Mouse (Mus musculus): ENCODE data around the gene Pabpn1l. TPM values are rescaled to one million over a fixed set of nuclear protein-coding genes. Genes with fewer than 3 reads are reported as not detected.
"Not testable (repeated sequence)": the region's sequence is repeated elsewhere in the genome, so short reads cannot be mapped to it uniquely, and the experiment has no call there.

Pabpn1l gene
- total and polyA plus RNA-seq, 3 experiments: 0.11 TPM; not detected in 2

DNA sequence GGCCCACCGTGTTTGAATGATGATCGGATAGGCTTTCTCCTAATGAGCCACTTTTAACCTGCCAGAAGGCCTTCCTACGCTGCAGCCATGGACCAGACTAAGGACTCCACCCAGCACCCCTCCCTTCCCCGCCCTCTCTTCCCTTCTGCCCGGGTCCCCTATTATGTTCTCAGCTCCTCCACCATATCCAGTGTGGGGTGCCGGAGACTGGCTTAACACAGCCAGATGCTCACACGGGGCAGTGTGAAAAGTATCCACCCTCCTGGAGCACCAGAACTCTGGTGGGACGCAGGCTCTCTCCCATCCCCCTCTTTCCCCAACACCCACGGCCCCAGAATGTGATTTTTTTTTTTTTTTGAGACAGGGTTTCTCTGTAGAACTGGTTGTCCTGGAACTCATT lies 49.0 kb downstream of the Pabpn1l start:
- ATAC-seq (ENCODE audit: extremely low read depth, insufficient number of reproducible peaks, low FRiP score, poor library complexity, severe bottlenecking) (no peak), DNase-seq (ENCODE audit: low spot score) (no peak)
- TF ChIP-seq GATA2 (IDR thresholded peaks at IDR 0.05; ENCODE audit: borderline replicate concordance, low read depth, low read length) (no peak), TAL1 (conservative IDR thresholded peaks at IDR 0.05; ENCODE audit: low read depth, low read length) (no peak), POLR2AphosphoS5 (IDR thresholded peaks at IDR 0.05; ENCODE audit: insufficient replicate concordance, low read depth, low read length) (no peak), GATA1 (IDR thresholded peaks at IDR 0.05; ENCODE audit: borderline replicate concordance, low read length) (no peak), CTCF (IDR thresholded peaks at IDR 0.05; ENCODE audit: low read depth, low read length) (no peak)
- Histone ChIP-seq H3K4me1 (ENCODE audit: insufficient read depth, low read depth, low read length) (peaks cover 89% of the 10 kb centered on the region), H3K4me3 (ENCODE audit: low read depth, low read length) (no peak overlapping the region), H3K9me3 (replicated peaks) (no peaks in the 10 kb centered on the region), H3K36me3 (replicated peaks) (peaks cover 73% of the 10 kb centered on the region), H3K27me3 (ENCODE audit: insufficient read depth, low read length) (peaks cover 3% of the 10 kb centered on the region; the same call in 1 of the 2 replicates)

DNA sequence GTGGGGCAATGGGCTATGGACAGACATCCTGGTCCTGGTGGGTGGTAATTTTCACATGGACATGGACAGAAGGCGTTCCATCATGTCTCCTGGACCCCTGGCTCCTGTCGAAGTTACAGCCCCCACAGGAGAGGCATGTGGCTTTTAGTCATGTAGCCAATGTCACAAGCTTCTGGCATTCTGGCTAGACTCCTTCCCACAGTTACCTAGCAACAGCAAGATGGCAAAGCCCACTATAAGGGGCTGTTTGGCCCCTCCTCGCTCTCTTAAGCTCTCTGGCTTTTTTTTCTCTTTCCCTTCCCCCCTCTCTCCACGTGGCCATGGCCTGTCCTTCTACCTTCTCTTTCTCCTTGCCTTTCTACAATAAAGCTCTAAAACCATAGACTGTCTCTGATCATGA lies 49.4 kb downstream of the Pabpn1l start:
- not testable (repeated sequence) for ATAC-seq (ENCODE audit: extremely low read depth, insufficient number of reproducible peaks, low FRiP score, poor library complexity, severe bottlenecking); H3K4me3 ChIP-seq (ENCODE audit: low read depth, low read length); DNase-seq (ENCODE audit: low spot score); H3K27me3 ChIP-seq (ENCODE audit: insufficient read depth, low read length); H3K9me3 ChIP-seq (replicated peaks)
- Histone ChIP-seq H3K4me1 (ENCODE audit: insufficient read depth, low read depth, low read length) (peaks cover 89% of the 10 kb centered on the region), H3K36me3 (replicated peaks) (peaks cover 70% of the 10 kb centered on the region)

DNA sequence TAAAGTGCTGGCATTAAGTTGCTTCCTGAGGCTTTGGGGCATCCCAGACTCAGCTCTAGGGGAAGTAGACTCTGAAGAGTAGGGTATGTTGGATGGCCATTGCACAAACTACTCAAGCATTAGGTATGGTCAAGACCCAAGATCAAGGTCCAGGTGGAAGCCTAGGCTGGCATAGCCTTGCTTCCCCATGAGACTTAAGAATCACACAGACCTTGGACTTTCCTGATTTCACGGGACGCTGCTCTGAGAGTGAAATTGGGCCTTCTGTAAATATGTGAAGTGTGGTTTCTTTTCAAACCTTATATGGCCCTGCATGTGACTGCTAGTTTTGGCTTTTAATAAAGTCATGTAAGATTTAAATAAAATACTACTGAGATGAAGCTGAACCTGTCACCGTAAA lies 49.8 kb downstream of the Pabpn1l start:
- Histone ChIP-seq H3K36me3 (replicated peaks) (peaks cover 70% of the 10 kb centered on the region), H3K4me3 (ENCODE audit: low read depth, low read length) (no peak overlapping the region; the same call in 1 of the 2 replicates), H3K9me3 (replicated peaks) (no peaks in the 10 kb centered on the region), H3K4me1 (ENCODE audit: insufficient read depth, low read depth, low read length) (peaks cover 89% of the 10 kb centered on the region), H3K27me3 (ENCODE audit: insufficient read depth, low read length) (no peaks in the 10 kb centered on the region; the same call in 1 of the 2 replicates)
- TF ChIP-seq GATA2 (IDR thresholded peaks at IDR 0.05; ENCODE audit: borderline replicate concordance, low read depth, low read length) (no peak), TAL1 (conservative IDR thresholded peaks at IDR 0.05; ENCODE audit: low read depth, low read length) (no peak), GATA1 (IDR thresholded peaks at IDR 0.05; ENCODE audit: borderline replicate concordance, low read length) (no peak), CTCF (IDR thresholded peaks at IDR 0.05; ENCODE audit: low read depth, low read length) (no peak), POLR2AphosphoS5 (IDR thresholded peaks at IDR 0.05; ENCODE audit: insufficient replicate concordance, low read depth, low read length) (no peak)
- DNase-seq (ENCODE audit: low spot score) (no peak), ATAC-seq (ENCODE audit: extremely low read depth, insufficient number of reproducible peaks, low FRiP score, poor library complexity, severe bottlenecking) (no peak)

DNA sequence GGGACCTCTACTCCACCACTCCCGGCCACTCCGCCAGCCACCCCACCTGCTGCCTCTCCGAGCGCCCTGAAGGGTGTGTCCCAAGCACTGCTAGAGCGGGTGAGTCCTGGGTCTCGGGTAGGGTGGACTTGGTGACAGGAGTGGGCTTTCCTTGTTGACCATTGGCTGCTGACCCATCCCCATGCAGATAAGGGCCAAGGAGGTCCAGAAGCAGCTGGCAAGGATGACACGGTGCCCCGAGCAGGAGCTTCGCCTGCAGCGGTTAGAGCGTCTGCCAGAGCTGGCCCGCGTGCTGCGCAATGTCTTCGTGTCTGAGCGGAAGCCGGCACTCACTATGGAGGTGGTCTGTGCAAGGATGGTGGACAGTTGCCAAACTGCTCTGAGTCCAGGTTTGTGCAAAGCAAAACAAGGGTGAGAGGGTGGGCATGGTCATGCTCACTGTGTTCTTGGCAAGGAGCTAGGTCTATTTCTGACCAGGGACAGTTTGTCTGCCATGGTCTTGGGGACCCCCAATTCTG lies 50.7 kb downstream of the Pabpn1l start:
- H3K4me1 ChIP-seq (ENCODE audit: insufficient read depth, low read depth, low read length): peaks cover 89% of the 10 kb centered on the region
- peak overlapping the region; percentile 34; the same call in 1 of the 2 replicates for H3K4me3 ChIP-seq (ENCODE audit: low read depth, low read length)
- peaks cover 70% of the 10 kb centered on the region for H3K36me3 ChIP-seq (replicated peaks)
- no peaks in the 10 kb centered on the region for H3K9me3 ChIP-seq (replicated peaks)
- H3K27me3 ChIP-seq (ENCODE audit: insufficient read depth, low read length): no peaks in the 10 kb centered on the region; the same call in 1 of the 2 replicates
- TF ChIP-seq GATA2 (IDR thresholded peaks at IDR 0.05; ENCODE audit: borderline replicate concordance, low read depth, low read length) (no peak), GATA1 (IDR thresholded peaks at IDR 0.05; ENCODE audit: borderline replicate concordance, low read length) (no peak), POLR2AphosphoS5 (IDR thresholded peaks at IDR 0.05; ENCODE audit: insufficient replicate concordance, low read depth, low read length) (no peak), CTCF (IDR thresholded peaks at IDR 0.05; ENCODE audit: low read depth, low read length) (no peak), TAL1 (conservative IDR thresholded peaks at IDR 0.05; ENCODE audit: low read depth, low read length) (no peak)
- DNase-seq (ENCODE audit: low spot score) (no peak), ATAC-seq (ENCODE audit: extremely low read depth, insufficient number of reproducible peaks, low FRiP score, poor library complexity, severe bottlenecking) (no peak)

DNA sequence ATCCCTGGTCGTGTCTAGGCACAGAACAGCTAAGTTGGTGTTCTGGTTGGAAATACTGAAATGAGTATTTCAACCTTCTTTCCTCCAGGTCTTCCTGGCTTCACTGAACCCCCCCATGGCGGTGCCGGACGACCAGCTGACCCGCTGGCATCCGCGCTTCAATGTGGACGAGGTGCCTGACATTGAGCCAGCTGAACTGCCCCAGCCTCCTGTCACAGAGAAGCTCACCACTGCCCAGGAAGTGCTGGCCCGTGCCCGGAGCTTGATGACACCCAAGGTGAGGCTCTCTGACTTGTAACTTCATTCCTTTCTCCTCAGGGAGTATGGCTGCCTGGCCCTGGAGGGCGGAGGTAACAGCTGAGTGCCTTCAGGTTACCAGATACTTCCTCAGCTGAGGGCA lies 51.4 kb downstream of the Pabpn1l start:
- Histone ChIP-seq H3K4me1 (ENCODE audit: insufficient read depth, low read depth, low read length) (peaks cover 89% of the 10 kb centered on the region), H3K36me3 (replicated peaks) (peaks cover 70% of the 10 kb centered on the region), H3K9me3 (replicated peaks) (no peaks in the 10 kb centered on the region), H3K27me3 (ENCODE audit: insufficient read depth, low read length) (no peaks in the 10 kb centered on the region; the same call in 1 of the 2 replicates), H3K4me3 (ENCODE audit: low read depth, low read length) (peak overlapping the region; percentile 34; the same call in 1 of the 2 replicates)
- ATAC-seq (ENCODE audit: extremely low read depth, insufficient number of reproducible peaks, low FRiP score, poor library complexity, severe bottlenecking) (no peak), DNase-seq (ENCODE audit: low spot score) (no peak)
- TF ChIP-seq TAL1 (conservative IDR thresholded peaks at IDR 0.05; ENCODE audit: low read depth, low read length): no peak
- no peak for TF ChIP-seq CTCF (IDR thresholded peaks at IDR 0.05; ENCODE audit: low read depth, low read length)
- TF ChIP-seq GATA2 (IDR thresholded peaks at IDR 0.05; ENCODE audit: borderline replicate concordance, low read depth, low read length): no peak
- no peak for TF ChIP-seq GATA1 (IDR thresholded peaks at IDR 0.05; ENCODE audit: borderline replicate concordance, low read length)
- TF ChIP-seq POLR2AphosphoS5 (IDR thresholded peaks at IDR 0.05; ENCODE audit: insufficient replicate concordance, low read depth, low read length): no peak

DNA sequence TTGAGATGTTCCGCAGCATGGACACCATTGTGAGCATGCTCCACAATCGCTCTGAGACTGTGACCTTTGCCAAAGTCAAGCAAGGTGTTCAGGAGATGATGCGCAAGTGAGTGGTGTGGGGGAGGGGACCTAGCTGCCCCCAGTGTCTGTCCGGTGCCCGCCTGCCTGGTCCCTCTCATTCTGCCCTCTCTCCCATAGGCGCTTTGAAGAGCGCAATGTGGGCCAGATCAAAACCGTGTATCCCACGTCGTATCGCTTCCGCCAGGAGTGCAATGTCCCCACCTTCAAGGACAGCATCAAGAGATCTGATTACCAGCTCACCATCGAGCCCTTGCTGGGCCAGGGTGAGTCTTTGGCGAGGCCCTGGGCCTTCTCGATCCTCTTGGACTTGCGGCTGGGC lies 52.5 kb downstream of the Pabpn1l start:
- H3K4me3 ChIP-seq (ENCODE audit: low read depth, low read length): peak overlapping the region; percentile 92; the same call in 1 of the 2 replicates
- H3K4me1 ChIP-seq (ENCODE audit: insufficient read depth, low read depth, low read length): peaks cover 88% of the 10 kb centered on the region
- DNase-seq (ENCODE audit: low spot score) (no peak), ATAC-seq (ENCODE audit: extremely low read depth, insufficient number of reproducible peaks, low FRiP score, poor library complexity, severe bottlenecking) (no peak)
- TF ChIP-seq TAL1 (conservative IDR thresholded peaks at IDR 0.05; ENCODE audit: low read depth, low read length) (no peak), CTCF (IDR thresholded peaks at IDR 0.05; ENCODE audit: low read depth, low read length) (no peak), POLR2AphosphoS5 (IDR thresholded peaks at IDR 0.05; ENCODE audit: insufficient replicate concordance, low read depth, low read length) (no peak), GATA2 (IDR thresholded peaks at IDR 0.05; ENCODE audit: borderline replicate concordance, low read depth, low read length) (no peak), GATA1 (IDR thresholded peaks at IDR 0.05; ENCODE audit: borderline replicate concordance, low read length) (no peak)
- H3K36me3 ChIP-seq (replicated peaks): peaks cover 72% of the 10 kb centered on the region
- H3K9me3 ChIP-seq (replicated peaks): no peaks in the 10 kb centered on the region
- H3K27me3 ChIP-seq (ENCODE audit: insufficient read depth, low read length): no peaks in the 10 kb centered on the region; the same call in 1 of the 2 replicates

Other genes starting within 250 kb of the Pabpn1l start
- gene Zc3h18, start 246.1 kb downstream of the Pabpn1l start, total RNA-seq (2014; fragmentation: Nextera tagmentation): 40.3 and 45.8 TPM in 2 replicates
- gene Zc3h18, start 246.1 kb downstream of the Pabpn1l start, total RNA-seq (2017): 52.7 and 58.4 TPM in 2 replicates
- 134 and 143 TPM in 2 replicates for gene Zc3h18, start 246.1 kb downstream of the Pabpn1l start, polyA plus RNA-seq (2012)
- not detected in 2 replicates for gene Il17c, start 200.7 kb downstream of the Pabpn1l start, total RNA-seq (2014; fragmentation: Nextera tagmentation)
- gene Il17c, start 200.7 kb downstream of the Pabpn1l start, total RNA-seq (2017): not detected in 2 replicates
- not detected in 2 replicates for gene Il17c, start 200.7 kb downstream of the Pabpn1l start, polyA plus RNA-seq (2012)
- gene Cyba, start 189.8 kb downstream of the Pabpn1l start, total RNA-seq (2014; fragmentation: Nextera tagmentation): 93.6 and 103 TPM in 2 replicates
- gene Cyba, start 189.8 kb downstream of the Pabpn1l start, total RNA-seq (2017): 57.2 and 69.2 TPM in 2 replicates
- 368 and 426 TPM in 2 replicates for gene Cyba, start 189.8 kb downstream of the Pabpn1l start, polyA plus RNA-seq (2012)
- 3.1 and 4.5 TPM in 2 replicates for gene Mvd, start 179.3 kb downstream of the Pabpn1l start, total RNA-seq (2014; fragmentation: Nextera tagmentation)
- gene Mvd, start 179.3 kb downstream of the Pabpn1l start, total RNA-seq (2017): 33.3 and 38.6 TPM in 2 replicates
- gene Mvd, start 179.3 kb downstream of the Pabpn1l start, polyA plus RNA-seq (2012): 25.8 and 26.4 TPM in 2 replicates
- not detected in 2 replicates for gene Snai3, start 162.0 kb downstream of the Pabpn1l start, total RNA-seq (2014; fragmentation: Nextera tagmentation)
- not detected in 2 replicates for gene Snai3, start 162.0 kb downstream of the Pabpn1l start, total RNA-seq (2017)
- gene Snai3, start 162.0 kb downstream of the Pabpn1l start, polyA plus RNA-seq (2012): not detected in 2 replicates
- gene Rnf166, start 146.7 kb downstream of the Pabpn1l start, total RNA-seq (2014; fragmentation: Nextera tagmentation): 28.0 and 45.3 TPM in 2 replicates
- 18.6 and 29.4 TPM in 2 replicates for gene Rnf166, start 146.7 kb downstream of the Pabpn1l start, total RNA-seq (2017)
- gene Rnf166, start 146.7 kb downstream of the Pabpn1l start, polyA plus RNA-seq (2012): 29.5 and 33.3 TPM in 2 replicates
- gene Ctu2, start 146.6 kb downstream of the Pabpn1l start, total RNA-seq (2014; fragmentation: Nextera tagmentation): 10.9 and 18.3 TPM in 2 replicates
- 8.8 and 10.9 TPM in 2 replicates for gene Ctu2, start 146.6 kb downstream of the Pabpn1l start, total RNA-seq (2017)
- 19.4 and 25.7 TPM in 2 replicates for gene Ctu2, start 146.6 kb downstream of the Pabpn1l start, polyA plus RNA-seq (2012)
- gene Piezo1, start 71.4 kb downstream of the Pabpn1l start, total RNA-seq (2014; fragmentation: Nextera tagmentation): 77.0 and 95.3 TPM in 2 replicates
- gene Piezo1, start 71.4 kb downstream of the Pabpn1l start, total RNA-seq (2017): 24.9 and 26.0 TPM in 2 replicates
- 69.6 and 79.4 TPM in 2 replicates for gene Piezo1, start 71.4 kb downstream of the Pabpn1l start, polyA plus RNA-seq (2012)
- 70.8 and 71.7 TPM in 2 replicates for gene Cdt1, start 54.7 kb downstream of the Pabpn1l start, total RNA-seq (2014; fragmentation: Nextera tagmentation)
- gene Cdt1, start 54.7 kb downstream of the Pabpn1l start, total RNA-seq (2017): 46.9 and 49.9 TPM in 2 replicates
- 375 and 441 TPM in 2 replicates for gene Cdt1, start 54.7 kb downstream of the Pabpn1l start, polyA plus RNA-seq (2012)
- gene Aprt, start 45.8 kb downstream of the Pabpn1l start, total RNA-seq (2014; fragmentation: Nextera tagmentation): 110 and 112 TPM in 2 replicates
- gene Aprt, start 45.8 kb downstream of the Pabpn1l start, total RNA-seq (2017): 100.0 and 146 TPM in 2 replicates
- 207 and 389 TPM in 2 replicates for gene Aprt, start 45.8 kb downstream of the Pabpn1l start, polyA plus RNA-seq (2012)
- gene Galns, start 11.3 kb downstream of the Pabpn1l start, total RNA-seq (2014; fragmentation: Nextera tagmentation): 5.0 and 6.0 TPM in 2 replicates
- 7.6 and 7.9 TPM in 2 replicates for gene Galns, start 11.3 kb downstream of the Pabpn1l start, total RNA-seq (2017)
- 2.9 and 3.0 TPM in 2 replicates for gene Galns, start 11.3 kb downstream of the Pabpn1l start, polyA plus RNA-seq (2012)
- 19.5 and 31.8 TPM in 2 replicates for gene Trappc2l, start 11.1 kb downstream of the Pabpn1l start, total RNA-seq (2014; fragmentation: Nextera tagmentation)
- gene Trappc2l, start 11.1 kb downstream of the Pabpn1l start, total RNA-seq (2017): 32.2 and 40.4 TPM in 2 replicates
- gene Trappc2l, start 11.1 kb downstream of the Pabpn1l start, polyA plus RNA-seq (2012): 0.43 and 0.75 TPM in 2 replicates
- gene Cbfa2t3, start 76.4 kb upstream of the Pabpn1l start, total RNA-seq (2014; fragmentation: Nextera tagmentation): 99.0 and 106 TPM in 2 replicates
- gene Cbfa2t3, start 76.4 kb upstream of the Pabpn1l start, total RNA-seq (2017): 18.8 and 19.9 TPM in 2 replicates
- 287 TPM in 2 replicates for gene Cbfa2t3, start 76.4 kb upstream of the Pabpn1l start, polyA plus RNA-seq (2012)
- not detected in 2 replicates for gene Acsf3, start 152.7 kb upstream of the Pabpn1l start, total RNA-seq (2014; fragmentation: Nextera tagmentation)
- 0.41 and 0.49 TPM in 2 replicates for gene Acsf3, start 152.7 kb upstream of the Pabpn1l start, total RNA-seq (2017)
- 0.63 and 0.74 TPM in 2 replicates for gene Acsf3, start 152.7 kb upstream of the Pabpn1l start, polyA plus RNA-seq (2012)
- not detected in 2 replicates for gene Cdh15, start 225.2 kb upstream of the Pabpn1l start, total RNA-seq (2014; fragmentation: Nextera tagmentation)
- gene Cdh15, start 225.2 kb upstream of the Pabpn1l start, total RNA-seq (2017): not detected in 2 replicates
- not detected in 2 replicates for gene Cdh15, start 225.2 kb upstream of the Pabpn1l start, polyA plus RNA-seq (2012)